Mouse (Mus musculus) liver, embryonic 13.5 days (tissue): ENCODE measurements around the gene Hist1h2ba. TPM values are rescaled to one million over a fixed set of nuclear protein-coding genes. Genes with fewer than 3 reads are reported as not detected.

Experiments used
- ATAC-seq: fragments of 200-750 bp; cut with Nextera tagmentation; 2 replicates; pipeline ENCODE4 v1.8.0; 2017; ENCODE audit warnings: low read depth, mild to moderate bottlenecking, moderate number of reproducible peaks, moderate library complexity
- DNase-seq: peaks from one replicate; pipeline ENCODE4 v3.0.0; 2022
- H3K27ac ChIP-seq: fragments of 300-500 bp; sonication (generic); 2 replicates; pipeline ENCODE4 v1.5.1; 2015; ENCODE audit warnings: moderate library complexity, mild to moderate bottlenecking, inconsistent platforms
- H3K27me3 ChIP-seq: fragments of 300-500 bp; sonication (generic); 2 replicates; pipeline ENCODE4 v1.6.1; 2015; ENCODE audit warnings: mild to moderate bottlenecking, inconsistent platforms
- H3K36me3 ChIP-seq: fragments of 300-500 bp; sonication (generic); 2 replicates; pipeline ENCODE4 v1.6.1; 2015; ENCODE audit warnings: mild to moderate bottlenecking, inconsistent platforms
- H3K4me1 ChIP-seq: fragments of 300-500 bp; sonication (generic); replicated peaks from 2 replicates; pipeline ENCODE4 v1.6.1; 2015; ENCODE audit warnings: inconsistent platforms
- H3K4me2 ChIP-seq: fragments of 300-500 bp; sonication (generic); 2 replicates; pipeline ENCODE4 v1.6.1; 2015; ENCODE audit warnings: inconsistent platforms, mild to moderate bottlenecking, moderate library complexity
- H3K4me3 ChIP-seq: fragments of 300-500 bp; sonication (generic); replicated peaks from 2 replicates; pipeline ENCODE4 v1.5.1; 2015; ENCODE audit warnings: mild to moderate bottlenecking, inconsistent platforms
- H3K9ac ChIP-seq: fragments of 300-500 bp; sonication (generic); 2 replicates; pipeline ENCODE4 v1.6.1; 2015; ENCODE audit warnings: mild to moderate bottlenecking, inconsistent platforms
- H3K9me3 ChIP-seq: fragments of 300-500 bp; sonication (generic); replicated peaks from 2 replicates; pipeline ENCODE4 v1.6.1; 2016; ENCODE audit warnings: inconsistent platforms
- WGBS: fragments of 180-500 bp; shearing (Covaris S2); methylation state at CpG from one replicate; pipeline ENCODE4 v1.1.7; 2015; ENCODE audit not compliant: insufficient replicate concordance; 5-methylcytosine and 5-hydroxymethylcytosine counted together
- microRNA-seq: library from miRNA; unstranded; fragments of <30 nt; microRNA quantifications from one replicate; pipeline ENCODE4, GENCODE M21; 2016
- polyA plus RNA-seq: library from polyadenylated mRNA; unstranded; fragments of >200 nt; fragmentation: Nextera tagmentation; extraction: Ambion mirVana; gene quantifications from 2 replicates; pipeline ENCODE4 v1.2.1, GENCODE M21; 2015

The Hist1h2ba gene
- polyA plus RNA-seq, 1 experiment from 2014 or later = not detected

DNA sequence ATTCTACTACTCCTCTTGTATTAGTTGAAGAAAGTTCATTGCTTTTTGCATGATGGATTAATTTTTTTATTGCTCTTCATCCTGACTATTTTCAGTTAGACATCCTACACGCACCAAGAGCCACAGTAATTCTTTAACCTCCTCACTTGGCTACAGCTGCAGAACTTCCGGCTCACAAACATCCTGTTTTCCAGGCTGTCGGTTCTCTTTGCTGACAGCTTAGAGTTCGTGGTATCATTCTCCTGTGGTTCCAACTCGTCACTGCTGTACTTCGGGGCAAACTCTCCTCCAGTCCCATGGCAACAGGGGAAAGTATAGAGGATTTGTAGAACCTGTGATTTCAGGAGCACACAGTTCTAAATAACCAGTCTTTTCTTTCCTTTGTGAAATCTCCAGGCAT lies 35.7 kb downstream of the Hist1h2ba start:
- H3K9me3 ChIP-seq = no peaks in the 10 kb centered on the region
- H3K36me3 ChIP-seq = no peaks in the 10 kb centered on the region
- no peak for ATAC-seq
- H3K27ac ChIP-seq = no peak overlapping the region
- 16% methylated on average over 6 of the region's 6 CpGs for WGBS
- no peak overlapping the region for H3K4me2 ChIP-seq
- no peaks in the 10 kb centered on the region for H3K4me1 ChIP-seq
- no peaks in the 10 kb centered on the region for H3K27me3 ChIP-seq
- no peak for DNase-seq
- no peak overlapping the region for H3K9ac ChIP-seq
- no peak overlapping the region for H3K4me3 ChIP-seq

DNA sequence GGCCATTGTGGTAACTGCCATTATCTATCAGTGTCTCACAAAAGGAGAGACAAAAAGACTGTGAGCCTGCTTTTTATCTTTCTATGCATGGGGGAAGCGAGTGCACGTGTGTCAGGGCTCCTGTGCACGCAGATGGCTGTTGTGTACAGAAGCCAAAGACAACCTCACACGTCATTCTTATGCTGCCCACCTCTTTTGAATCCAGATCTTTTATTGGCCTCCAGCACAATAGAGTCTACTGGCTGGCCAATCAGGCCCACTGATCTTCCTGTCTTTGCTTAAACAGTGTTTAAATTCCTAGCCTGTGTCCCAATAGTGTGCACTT lies 40.7 kb downstream of the Hist1h2ba start:
- no peak for ATAC-seq
- Histone ChIP-seq H3K4me1 (no peaks in the 10 kb centered on the region), H3K27me3 (no peaks in the 10 kb centered on the region), H3K27ac (no peak overlapping the region), H3K9me3 (no peaks in the 10 kb centered on the region), H3K36me3 (no peaks in the 10 kb centered on the region), H3K4me3 (no peak overlapping the region), H3K4me2 (no peak overlapping the region), H3K9ac (no peak overlapping the region)
- DNase-seq = no peak
- 23% methylated on average over 4 of the region's 4 CpGs for WGBS

DNA sequence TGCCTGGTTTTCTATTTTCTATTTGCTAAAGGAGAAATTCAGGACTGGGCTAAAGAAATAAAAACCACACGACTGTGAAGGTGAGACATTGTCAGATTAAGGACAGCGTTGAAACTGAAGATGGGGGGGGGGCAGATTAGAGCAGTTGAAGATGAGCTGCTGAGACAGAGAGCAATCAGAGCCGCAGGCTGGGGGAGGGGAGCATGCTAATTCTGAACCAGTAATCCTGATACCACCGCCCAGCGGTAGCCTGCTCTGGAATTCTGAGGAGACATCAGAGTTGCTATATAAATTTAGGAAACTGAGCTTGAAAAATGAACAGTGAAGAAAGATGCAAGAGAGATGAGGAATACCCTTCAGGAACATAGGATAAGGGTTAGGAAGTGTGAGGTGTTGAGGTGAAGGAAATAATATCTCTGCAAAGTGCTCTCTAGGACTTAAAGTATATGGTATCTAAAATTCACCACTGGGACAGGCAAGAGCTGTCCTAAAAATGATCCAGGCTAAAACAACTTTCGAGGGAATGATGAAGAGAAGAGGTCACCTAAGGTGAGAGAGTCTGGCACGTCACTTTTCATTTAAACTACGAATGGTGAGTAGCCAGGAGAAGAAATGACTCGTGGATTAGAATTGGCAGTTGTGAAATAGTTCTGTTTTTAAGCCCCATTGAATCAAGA lies 41.2 kb downstream of the Hist1h2ba start:
- H3K4me1 ChIP-seq = no peaks in the 10 kb centered on the region
- H3K4me3 ChIP-seq = no peak overlapping the region
- H3K9ac ChIP-seq = no peak overlapping the region
- WGBS = 32% methylated on average over 9 of the region's 9 CpGs
- H3K27ac ChIP-seq = no peak overlapping the region
- ATAC-seq (no peak), DNase-seq (no peak)
- no peaks in the 10 kb centered on the region for H3K36me3 ChIP-seq
- no peaks in the 10 kb centered on the region for H3K27me3 ChIP-seq
- no peak overlapping the region for H3K4me2 ChIP-seq
- no peaks in the 10 kb centered on the region for H3K9me3 ChIP-seq

DNA sequence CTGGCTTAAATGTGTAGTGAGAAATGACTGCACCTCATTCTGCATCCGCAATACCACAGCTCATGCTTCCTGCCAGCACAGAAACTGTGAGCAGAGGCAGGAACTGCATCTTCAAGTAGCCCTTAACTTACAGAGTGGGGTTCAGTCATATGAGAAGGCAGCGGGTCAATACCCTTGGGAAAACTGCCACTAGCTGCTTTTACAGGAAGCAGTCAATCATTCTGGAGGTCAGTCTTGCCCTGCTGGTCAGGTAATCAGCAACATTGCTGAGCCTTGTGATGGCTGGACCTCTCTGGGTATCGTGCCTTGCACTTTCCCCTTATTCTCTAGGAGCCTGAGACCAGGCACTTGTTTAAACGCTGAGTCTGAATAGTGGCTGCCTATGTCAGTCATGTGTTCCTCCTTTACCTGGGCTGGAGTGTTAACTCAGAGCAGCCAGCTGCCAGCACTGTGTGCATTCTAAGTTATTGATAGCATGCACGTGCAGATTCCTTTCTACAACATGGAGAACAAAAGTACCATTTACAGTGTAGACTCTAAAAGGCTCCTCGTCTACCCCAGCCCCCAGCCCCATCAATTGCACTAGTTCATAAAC lies 44.8 kb downstream of the Hist1h2ba start:
- peaks cover 12% of the 10 kb centered on the region; the same call in 1 of the 2 replicates for H3K4me1 ChIP-seq
- no peak overlapping the region for H3K4me2 ChIP-seq
- ATAC-seq (no peak), DNase-seq (no peak)
- H3K36me3 ChIP-seq = no peaks in the 10 kb centered on the region
- no peak overlapping the region for H3K9ac ChIP-seq
- H3K27ac ChIP-seq = no peak overlapping the region
- 53% methylated on average over 6 of the region's 6 CpGs for WGBS
- H3K9me3 ChIP-seq = no peaks in the 10 kb centered on the region
- no peaks in the 10 kb centered on the region for H3K27me3 ChIP-seq
- no peak overlapping the region for H3K4me3 ChIP-seq

DNA sequence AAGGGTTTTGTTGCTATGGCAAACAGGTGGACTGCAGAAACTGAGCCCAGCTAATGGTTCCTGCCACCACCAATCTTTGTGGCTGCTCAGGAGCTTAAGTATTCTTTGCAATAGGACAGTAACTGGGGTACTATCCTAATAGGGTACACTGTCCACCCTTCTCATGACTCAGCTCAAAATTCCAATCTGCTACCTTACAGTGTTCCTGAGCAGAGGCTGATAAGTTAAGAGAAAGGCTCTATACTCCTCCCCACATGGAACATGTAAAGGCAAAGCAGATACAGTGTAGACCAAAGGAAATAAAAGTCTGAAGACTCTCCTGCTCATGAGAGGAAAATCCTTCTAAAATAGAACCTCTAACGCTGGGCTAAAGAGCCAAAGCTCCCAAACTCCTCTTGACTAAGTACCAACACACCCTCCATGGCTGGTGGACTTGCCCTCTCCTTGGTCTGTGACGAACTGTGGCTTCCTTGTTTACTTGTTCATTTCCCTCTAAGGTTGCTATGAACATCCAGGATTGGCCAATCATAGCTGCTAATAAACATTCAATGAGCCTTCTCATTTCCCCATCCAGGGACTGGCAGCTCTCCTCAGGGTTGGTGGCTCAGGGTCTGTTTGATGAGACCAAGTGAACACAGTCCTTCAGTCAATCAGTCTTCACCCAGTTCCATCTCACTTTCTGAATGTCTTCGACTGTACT lies 46.8 kb downstream of the Hist1h2ba start:
- no peaks in the 10 kb centered on the region for H3K9me3 ChIP-seq
- WGBS = 63% methylated on average over 3 of the region's 3 CpGs
- no peaks in the 10 kb centered on the region for H3K36me3 ChIP-seq
- H3K4me1 ChIP-seq = peaks cover 12% of the 10 kb centered on the region; the same call in 1 of the 2 replicates
- no peaks in the 10 kb centered on the region for H3K27me3 ChIP-seq
- ATAC-seq = peak; percentile 71
- H3K4me3 ChIP-seq = no peak overlapping the region
- peak; percentile 11 for DNase-seq
- H3K9ac ChIP-seq = no peak overlapping the region
- H3K4me2 ChIP-seq = no peak overlapping the region
- H3K27ac ChIP-seq = no peak overlapping the region

GRCm38 (mm10) chr13:23885540-23885939 lies 48.4 kb downstream of the Hist1h2ba start:
- 5% methylated on average over 2 of the region's 2 CpGs for WGBS
- H3K27ac ChIP-seq = no peak overlapping the region
- no peaks in the 10 kb centered on the region for H3K9me3 ChIP-seq
- H3K4me2 ChIP-seq = no peak overlapping the region
- peak; percentile 6 for DNase-seq
- H3K4me1 ChIP-seq = peaks cover 12% of the 10 kb centered on the region; the same call in 1 of the 2 replicates
- H3K27me3 ChIP-seq = no peaks in the 10 kb centered on the region
- H3K4me3 ChIP-seq = no peak overlapping the region
- H3K36me3 ChIP-seq = no peaks in the 10 kb centered on the region
- ATAC-seq = no peak
- no peak overlapping the region for H3K9ac ChIP-seq

Small RNAs within 50 kb of the gene (microRNA-seq; reads per million reads assigned to microRNA genes)
- gene Gm44344 = not detected

Other genes with a start within 250 kb of the Hist1h2ba start
- gene Hist1h2bc, start 250.0 kb downstream of the Hist1h2ba start, polyA plus RNA-seq = 81.2 and 88.9 TPM in 2 replicates
- gene Hist1h1t, start 238.3 kb downstream of the Hist1h2ba start, polyA plus RNA-seq = not detected in 2 replicates
- gene Hist1h4c, start 235.7 kb downstream of the Hist1h2ba start, polyA plus RNA-seq = 5.4 and 8.6 TPM in 2 replicates
- 6.6 and 8.8 TPM in 2 replicates for gene Hfe, start 223.3 kb downstream of the Hist1h2ba start, polyA plus RNA-seq
- gene Hist1h1c, start 195.3 kb downstream of the Hist1h2ba start, polyA plus RNA-seq = 60.3 and 72.2 TPM in 2 replicates
- gene Hist1h3c, start 188.6 kb downstream of the Hist1h2ba start, polyA plus RNA-seq = 5.2 and 5.9 TPM in 2 replicates
- gene Hist1h2bb, start 187.4 kb downstream of the Hist1h2ba start, polyA plus RNA-seq = 3.9 and 5.6 TPM in 2 replicates
- gene Hist1h2ab, start 183.0 kb downstream of the Hist1h2ba start, polyA plus RNA-seq = 54.0 and 76.2 TPM in 2 replicates
- 10.4 and 29.5 TPM in 2 replicates for gene Hist1h3b, start 181.9 kb downstream of the Hist1h2ba start, polyA plus RNA-seq
- 3.7 and 5.5 TPM in 2 replicates for gene Hist1h4b, start 177.1 kb downstream of the Hist1h2ba start, polyA plus RNA-seq
- gene Hist1h4a, start 172.9 kb downstream of the Hist1h2ba start, polyA plus RNA-seq = 0.86 TPM in 1 of 2 replicates, not detected in the other
- gene Hist1h3a, start 171.8 kb downstream of the Hist1h2ba start, polyA plus RNA-seq = 3.2 and 8.3 TPM in 2 replicates
- 4.3 and 8.1 TPM in 2 replicates for gene Hist1h1a, start 170.5 kb downstream of the Hist1h2ba start, polyA plus RNA-seq
- gene Trim38, start 164.2 kb downstream of the Hist1h2ba start, polyA plus RNA-seq = 0.14 TPM in 1 of 2 replicates, not detected in the other
- gene Slc17a2, start 127.2 kb downstream of the Hist1h2ba start, polyA plus RNA-seq = 0.52 and 0.57 TPM in 2 replicates
- 2.3 and 3.1 TPM in 2 replicates for gene Slc17a3, start 94.7 kb downstream of the Hist1h2ba start, polyA plus RNA-seq
- 0.05 TPM in 1 of 2 replicates, not detected in the other for gene Slc17a1, start 66.4 kb downstream of the Hist1h2ba start, polyA plus RNA-seq
- 0.06 and 0.07 TPM in 2 replicates for gene Slc17a4, start 19.1 kb downstream of the Hist1h2ba start, polyA plus RNA-seq
- not detected in 2 replicates for gene Hist1h2aa, start 306 bp upstream of the Hist1h2ba start, polyA plus RNA-seq
- gene Scgn, start 57.1 kb upstream of the Hist1h2ba start, polyA plus RNA-seq = not detected in 2 replicates